Mouse (Mus musculus) embryonic facial prominence, embryonic 11.5 days (tissue): ENCODE data around the gene Smg6. TPM values are rescaled to one million over a fixed set of nuclear protein-coding genes. Genes with fewer than 3 reads are reported as not detected.

Experiments
- ATAC-seq: fragments of 200-750 bp; cut with Nextera tagmentation; replicated peaks from 2 replicates; pipeline ENCODE4 v1.8.0; 2017; ENCODE audit warnings: low read depth; ENCODE audit not compliant: insufficient number of reproducible peaks, low FRiP score, low TSS enrichment
- DNase-seq: peaks from one replicate; pipeline ENCODE4 v3.0.0-alpha.2; 2015; ENCODE audit warnings: low spot score
- H3K27ac ChIP-seq: fragments of 300-500 bp; sonication (generic); replicated peaks from 2 replicates; pipeline ENCODE4 v1.5.1; 2014; ENCODE audit warnings: mild to moderate bottlenecking, low read depth, low read length, control low read depth
- H3K27me3 ChIP-seq: fragments of 300-500 bp; sonication (generic); 2 replicates; pipeline ENCODE4 v1.6.1; 2014; ENCODE audit warnings: mild to moderate bottlenecking, low read length, moderate library complexity, mixed read lengths; ENCODE audit not compliant: control insufficient read depth, insufficient read depth
- H3K36me3 ChIP-seq: fragments of 300-500 bp; sonication (generic); replicated peaks from 2 replicates; pipeline ENCODE4 v1.6.1; 2014; ENCODE audit warnings: low read depth, mild to moderate bottlenecking, low read length, moderate library complexity, mixed read lengths; ENCODE audit not compliant: control insufficient read depth, insufficient read depth
- H3K4me1 ChIP-seq: fragments of 300-500 bp; sonication (generic); 2 replicates; pipeline ENCODE4 v1.6.1; 2014; ENCODE audit warnings: low read length, mixed read lengths; ENCODE audit not compliant: control insufficient read depth, insufficient read depth
- H3K4me2 ChIP-seq: fragments of 300-500 bp; sonication (generic); 2 replicates; pipeline ENCODE4 v1.6.1; 2014; ENCODE audit warnings: low read depth, mild to moderate bottlenecking, control low read depth, low read length, moderate library complexity
- H3K4me3 ChIP-seq: fragments of 300-500 bp; sonication (generic); 2 replicates; pipeline ENCODE4 v1.5.1; 2014; ENCODE audit warnings: low read depth, low read length, control low read depth
- H3K9ac ChIP-seq: fragments of 300-500 bp; sonication (generic); replicated peaks from 2 replicates; pipeline ENCODE4 v1.6.1; 2014; ENCODE audit warnings: mild to moderate bottlenecking, control low read depth, low read length
- H3K9me3 ChIP-seq: fragments of 300-500 bp; sonication (generic); replicated peaks from 2 replicates; pipeline ENCODE4 v1.6.1; 2016; ENCODE audit warnings: mild to moderate bottlenecking, low read length, inconsistent platforms, mixed read lengths; ENCODE audit not compliant: control insufficient read depth
- WGBS: fragments of 180-500 bp; shearing (Covaris S2); extraction: QIAGEN DNeasy Blood & Tissue Kit; methylation state at CpG from one replicate; pipeline ENCODE4 v1.1.7; 2014; 5-methylcytosine and 5-hydroxymethylcytosine counted together
- polyA plus RNA-seq: library from polyadenylated mRNA; unstranded; fragments of >200 nt; fragmentation: Nextera tagmentation; extraction: Ambion mirVana; gene quantifications from 2 replicates; pipeline ENCODE4 v1.2.1, GENCODE M21; 2014

The Smg6 gene
- polyA plus RNA-seq, 1 experiment from 2014 or later = 16.8 TPM

GRCm38 (mm10) chr11:75129481-75129880 lies 203.9 kb downstream of the Smg6 start:
- no peaks in the 10 kb centered on the region for H3K36me3 ChIP-seq
- no peaks in the 10 kb centered on the region; the same call in 1 of the 2 replicates for H3K4me1 ChIP-seq
- H3K4me2 ChIP-seq = no peak overlapping the region
- no peak overlapping the region for H3K4me3 ChIP-seq
- no peak overlapping the region for H3K27ac ChIP-seq
- WGBS = 96% methylated on average over 6 of the region's 6 CpGs
- no peak overlapping the region for H3K9ac ChIP-seq
- no peaks in the 10 kb centered on the region for H3K9me3 ChIP-seq
- H3K27me3 ChIP-seq = no peaks in the 10 kb centered on the region
- ATAC-seq = no peak
- DNase-seq = no peak

GRCm38 (mm10) chr11:75131300-75131699 lies 205.7 kb downstream of the Smg6 start:
- no peak overlapping the region for H3K4me2 ChIP-seq
- no peak for DNase-seq
- H3K27ac ChIP-seq = no peak overlapping the region
- no peaks in the 10 kb centered on the region for H3K27me3 ChIP-seq
- no peak for ATAC-seq
- H3K36me3 ChIP-seq = no peaks in the 10 kb centered on the region
- no peak overlapping the region for H3K9ac ChIP-seq
- WGBS = 82% methylated on average over 4 of the region's 4 CpGs
- no peaks in the 10 kb centered on the region; the same call in 1 of the 2 replicates for H3K4me1 ChIP-seq
- H3K9me3 ChIP-seq = no peaks in the 10 kb centered on the region
- no peak overlapping the region for H3K4me3 ChIP-seq

GRCm38 (mm10) chr11:75132278-75132677 lies 206.7 kb downstream of the Smg6 start:
- Histone ChIP-seq H3K4me1 (no peaks in the 10 kb centered on the region; the same call in 1 of the 2 replicates), H3K4me2 (no peak overlapping the region), H3K4me3 (no peak overlapping the region), H3K27me3 (no peaks in the 10 kb centered on the region), H3K9me3 (no peaks in the 10 kb centered on the region), H3K27ac (no peak overlapping the region), H3K36me3 (no peaks in the 10 kb centered on the region), H3K9ac (no peak overlapping the region)
- ATAC-seq = no peak
- no peak for DNase-seq
- WGBS = 81% methylated on average over 5 of the region's 5 CpGs

GRCm38 (mm10) chr11:75133391-75133790 lies 207.8 kb downstream of the Smg6 start:
- WGBS = 94% methylated on average over 5 of the region's 5 CpGs
- no peaks in the 10 kb centered on the region; the same call in 1 of the 2 replicates for H3K4me1 ChIP-seq
- H3K4me2 ChIP-seq = no peak overlapping the region
- H3K9me3 ChIP-seq = no peaks in the 10 kb centered on the region
- H3K27me3 ChIP-seq = no peaks in the 10 kb centered on the region
- no peaks in the 10 kb centered on the region for H3K36me3 ChIP-seq
- H3K4me3 ChIP-seq = no peak overlapping the region
- no peak overlapping the region for H3K27ac ChIP-seq
- DNase-seq (no peak), ATAC-seq (no peak)
- H3K9ac ChIP-seq = 0 out of 2 replicates have a peak overlapping the region, but pooled peaks have one; percentile 7

GRCm38 (mm10) chr11:75133951-75134350 lies 208.3 kb downstream of the Smg6 start:
- Histone ChIP-seq H3K27ac (0 out of 2 replicates have a peak overlapping the region, but pooled peaks have one; percentile 1), H3K9ac (peak overlapping the region; percentile 7; the same call in 1 of the 2 replicates), H3K9me3 (no peaks in the 10 kb centered on the region), H3K4me1 (no peaks in the 10 kb centered on the region; the same call in none of the 2 replicates), H3K4me3 (no peak overlapping the region), H3K36me3 (no peaks in the 10 kb centered on the region), H3K27me3 (no peaks in the 10 kb centered on the region), H3K4me2 (no peak overlapping the region)
- WGBS = 6% methylated on average over 2 of the region's 2 CpGs
- DNase-seq = peak; percentile 67
- no peak for ATAC-seq

GRCm38 (mm10) chr11:75134485-75135068 lies 209.0 kb downstream of the Smg6 start:
- no peak overlapping the region for H3K27ac ChIP-seq
- DNase-seq (no peak), ATAC-seq (no peak)
- no peak overlapping the region for H3K4me3 ChIP-seq
- H3K4me2 ChIP-seq = no peak overlapping the region
- H3K36me3 ChIP-seq = no peaks in the 10 kb centered on the region
- no peaks in the 10 kb centered on the region for H3K27me3 ChIP-seq
- 61% methylated on average over 5 of the region's 5 CpGs for WGBS
- no peaks in the 10 kb centered on the region for H3K9me3 ChIP-seq
- H3K9ac ChIP-seq = no peak overlapping the region; the same call in 1 of the 2 replicates
- H3K4me1 ChIP-seq = no peaks in the 10 kb centered on the region; the same call in none of the 2 replicates

GRCm38 (mm10) chr11:75135358-75135757 lies 209.7 kb downstream of the Smg6 start:
- H3K4me2 ChIP-seq = no peak overlapping the region
- H3K27ac ChIP-seq = no peak overlapping the region
- no peak for ATAC-seq
- no peak overlapping the region for H3K4me3 ChIP-seq
- H3K36me3 ChIP-seq = no peaks in the 10 kb centered on the region
- DNase-seq = no peak
- no peak overlapping the region for H3K9ac ChIP-seq
- H3K4me1 ChIP-seq = no peaks in the 10 kb centered on the region; the same call in none of the 2 replicates
- 95% methylated on average over 4 of the region's 4 CpGs for WGBS
- no peaks in the 10 kb centered on the region for H3K9me3 ChIP-seq
- H3K27me3 ChIP-seq = no peaks in the 10 kb centered on the region

- H3K4me2 ChIP-seq = no peak overlapping the region
- DNase-seq (peak; percentile 21), ATAC-seq (no peak)
- no peak overlapping the region for H3K27ac ChIP-seq
- H3K36me3 ChIP-seq = no peaks in the 10 kb centered on the region
- no peaks in the 10 kb centered on the region for H3K9me3 ChIP-seq
- 33% methylated on average over 5 of the region's 5 CpGs for WGBS
- no peak overlapping the region for H3K4me3 ChIP-seq
- no peak overlapping the region for H3K9ac ChIP-seq
- H3K4me1 ChIP-seq = peaks cover 4% of the 10 kb centered on the region
- H3K27me3 ChIP-seq = no peaks in the 10 kb centered on the region
Measured at GRCm38 (mm10) chr11:75136666-75137398, 211.2 kb downstream of the Smg6 start.
